In the genomic region with DNA sequence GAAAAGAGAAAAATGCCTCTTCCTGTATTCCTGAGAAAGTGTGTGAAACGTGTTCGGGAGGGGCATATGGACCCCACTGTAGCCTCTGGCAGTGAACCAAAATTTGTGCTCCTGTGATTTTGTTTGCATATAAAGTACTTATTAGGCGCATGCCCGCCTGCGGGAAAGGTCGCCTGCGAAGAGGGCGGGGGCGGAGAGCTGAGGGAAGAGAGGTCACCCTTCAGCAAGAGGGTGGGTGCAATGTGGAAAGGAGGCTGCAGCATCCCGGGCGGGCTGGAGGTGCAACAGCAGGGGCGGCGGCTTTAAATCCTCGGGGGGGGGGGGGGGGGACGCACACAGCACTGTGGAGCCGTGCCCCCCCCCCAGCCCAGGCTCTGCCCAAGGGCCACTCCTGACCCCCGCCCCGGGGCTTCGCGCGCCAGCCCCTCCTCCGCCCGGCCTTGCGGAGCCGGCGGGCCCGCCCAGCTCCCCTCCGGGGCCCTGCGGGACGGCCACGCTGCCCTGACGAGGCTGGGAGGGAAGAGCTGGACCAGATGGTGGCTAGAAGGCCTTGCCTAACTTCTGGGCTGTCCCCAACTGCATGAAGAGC, we compare ENCODE assay signal across 8 mouse cellular contexts.
DNase-seq lines count a peak whose midpoint lies in the region; ATAC-seq lines count a peak whose summit lies in the region.

No protein-coding gene starts in this region.

- DNase-seq in adrenal gland, postnatal 25 days = peak; percentile 2
- DNase-seq in adrenal gland, adult 18-20 months (ENCODE audit: low spot score in 2 of 2) = no peak
- DNase-seq in urinary bladder, postnatal 14 days (ENCODE audit: low spot score) = peak; percentile 3
- no peak for DNase-seq in urinary bladder, postnatal 10 days (ENCODE audit: low spot score)
- peak; percentile 51 for DNase-seq in kidney, postnatal 14 days
- DNase-seq in neural tube, embryonic 10.5 days (ENCODE audit: extremely low spot score, low spot score) = peak; percentile 49

- WGBS in heart, embryonic 16.5 days = 12% methylated on average over 18 of the region's 32 CpGs

- H3K9ac ChIP-seq in heart, embryonic 16.5 days (ENCODE audit: low read length) = peak overlapping the region; percentile 7; the same call in 1 of the 2 replicates

- H3K36me3 ChIP-seq in heart, embryonic 16.5 days (ENCODE audit: control insufficient read depth, insufficient read depth) = no peaks in the 10 kb centered on the region

- no peak overlapping the region for H3K27ac ChIP-seq in heart, embryonic 16.5 days (ENCODE audit: low read length)

- H3K4me3 ChIP-seq in heart, embryonic 16.5 days (ENCODE audit: low read length) = peak overlapping the region; percentile 37

- H3K9me3 ChIP-seq in heart, embryonic 16.5 days (replicated peaks; ENCODE audit: control insufficient read depth, low read length) = no peaks in the 10 kb centered on the region

- H3K4me1 ChIP-seq in heart, embryonic 16.5 days (ENCODE audit: control insufficient read depth, insufficient read depth, low read length) = no peaks in the 10 kb centered on the region

- no peak; the same call in 1 of the 2 replicates for ATAC-seq in heart, embryonic 16.5 days (replicated peaks; ENCODE audit: extremely low read depth, insufficient read depth, low FRiP score)
- ATAC-seq in erythroid progenitor cell, adult 5-6 weeks (replicated peaks; ENCODE audit: low FRiP score, poor library complexity, severe bottlenecking) = no peak

- H3K4me2 ChIP-seq in heart, embryonic 16.5 days (ENCODE audit: low read depth, low read length) = peak overlapping the region; percentile 65

- H3K27me3 ChIP-seq in heart, embryonic 16.5 days (ENCODE audit: control insufficient read depth, insufficient read depth, low read length) = no peaks in the 10 kb centered on the region

Comparison
In these comparisons a context has a peak if more than half of its experiments do, and no peak if none do; other contexts are left out.
1. DNase-seq: peak in adrenal gland, postnatal 25 days (single experiment), urinary bladder, postnatal 14 days (single experiment), kidney, postnatal 14 days (single experiment) and neural tube, embryonic 10.5 days (single experiment); none in adrenal gland, adult 18-20 months (0 of 2) and urinary bladder, postnatal 10 days (single experiment).